Mouse (Mus musculus) stomach, embryonic 16.5 days (tissue): ENCODE data around the gene Dhcr24. TPM values are rescaled to one million over a fixed set of nuclear protein-coding genes. Genes with fewer than 3 reads are reported as not detected.

ENCODE experiments used
- ATAC-seq: fragments of 200-750 bp; cut with Nextera tagmentation; 2 replicates; pipeline ENCODE4 v1.8.0; 2017; ENCODE audit warnings: moderate number of reproducible peaks, moderate TSS enrichment; ENCODE audit not compliant: insufficient read depth, low FRiP score
- H3K27ac ChIP-seq: fragments of 300-500 bp; sonication (generic); 2 replicates; pipeline ENCODE4 v1.5.1; 2014; ENCODE audit warnings: low read length
- H3K27me3 ChIP-seq: fragments of 300-500 bp; sonication (generic); 2 replicates; pipeline ENCODE4 v1.6.1; 2014; ENCODE audit warnings: low read length, control low read depth, mixed read lengths; ENCODE audit not compliant: control insufficient read depth, insufficient read depth
- H3K36me3 ChIP-seq: fragments of 300-500 bp; sonication (generic); 2 replicates; pipeline ENCODE4 v1.6.1; 2014; ENCODE audit warnings: low read length; ENCODE audit not compliant: control insufficient read depth, insufficient read depth
- H3K4me1 ChIP-seq: fragments of 300-500 bp; sonication (generic); 2 replicates; pipeline ENCODE4 v1.6.1; 2014; ENCODE audit warnings: low read length, control low read depth, mixed read lengths; ENCODE audit not compliant: control insufficient read depth, insufficient read depth
- H3K4me2 ChIP-seq: fragments of 300-500 bp; sonication (generic); 2 replicates; pipeline ENCODE4 v1.6.1; 2014; ENCODE audit warnings: low read depth, low read length, mixed read lengths
- H3K4me3 ChIP-seq: fragments of 300-500 bp; sonication (generic); replicated peaks from 2 replicates; pipeline ENCODE4 v1.5.1; 2014; ENCODE audit warnings: mild to moderate bottlenecking, low read length
- H3K9ac ChIP-seq: fragments of 300-500 bp; sonication (generic); 2 replicates; pipeline ENCODE4 v1.6.1; 2014; ENCODE audit warnings: low read length
- H3K9me3 ChIP-seq: fragments of 300-500 bp; sonication (generic); replicated peaks from 2 replicates; pipeline ENCODE4 v1.6.1; 2016; ENCODE audit warnings: low read length, control low read depth; ENCODE audit not compliant: control insufficient read depth
- WGBS: fragments of 180-500 bp; shearing (Covaris S2); extraction: QIAGEN DNeasy Blood & Tissue Kit; methylation state at CpG from one replicate; pipeline ENCODE4 v1.1.7; 2014; 5-methylcytosine and 5-hydroxymethylcytosine counted together
- polyA plus RNA-seq: library from polyadenylated mRNA; unstranded; fragments of >200 nt; fragmentation: Nextera tagmentation; extraction: Ambion mirVana; gene quantifications from 2 replicates; pipeline ENCODE4 v1.2.1, GENCODE M21; 2015

The Dhcr24 gene
- polyA plus RNA-seq, 1 experiment from 2014 or later = 4.2 TPM

DNA sequence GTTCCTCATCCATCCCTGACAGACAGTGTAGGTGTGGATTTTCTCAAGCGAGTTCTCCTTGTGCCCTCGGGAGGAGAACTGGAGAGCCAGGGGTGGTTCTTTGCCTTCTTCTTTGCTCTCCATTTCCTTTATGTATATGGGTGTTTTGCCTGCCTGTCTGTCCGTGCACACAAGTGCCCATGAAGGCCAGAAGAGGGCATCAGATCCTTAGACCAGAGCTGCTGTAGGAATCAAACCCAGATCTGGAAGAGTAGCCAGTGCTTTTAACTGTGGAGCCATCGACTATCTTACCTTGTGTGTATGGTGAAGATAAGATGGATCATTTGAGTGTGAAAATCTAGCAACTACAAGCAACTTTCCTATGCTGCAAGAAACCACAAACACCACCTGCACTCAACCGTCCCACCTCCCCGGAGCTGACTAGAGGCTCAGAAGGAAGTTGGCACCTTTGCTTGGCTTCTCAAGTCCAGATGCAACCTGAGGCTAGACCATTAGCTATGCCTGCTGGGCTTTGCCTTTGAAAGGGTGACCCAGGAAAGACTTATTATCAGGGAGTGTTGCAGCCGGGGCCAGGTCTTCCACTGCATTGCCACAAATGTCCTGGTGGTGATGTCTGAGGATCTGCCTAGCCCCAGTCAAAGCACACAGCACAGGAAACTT is 27.3 kb upstream of the Dhcr24 start:
- H3K4me1 ChIP-seq = 0 out of 2 replicates have a peak, but pooled peaks cover 4% of the 10 kb centered on the region
- no peak overlapping the region for H3K27ac ChIP-seq
- no peak; the same call in 1 of the 2 replicates for ATAC-seq
- H3K36me3 ChIP-seq = no peaks in the 10 kb centered on the region
- no peaks in the 10 kb centered on the region for H3K9me3 ChIP-seq
- no peak overlapping the region for H3K4me2 ChIP-seq
- 38% methylated on average over 7 of the region's 7 CpGs for WGBS
- H3K27me3 ChIP-seq = no peaks in the 10 kb centered on the region
- H3K4me3 ChIP-seq = no peak overlapping the region
- no peak overlapping the region for H3K9ac ChIP-seq

DNA sequence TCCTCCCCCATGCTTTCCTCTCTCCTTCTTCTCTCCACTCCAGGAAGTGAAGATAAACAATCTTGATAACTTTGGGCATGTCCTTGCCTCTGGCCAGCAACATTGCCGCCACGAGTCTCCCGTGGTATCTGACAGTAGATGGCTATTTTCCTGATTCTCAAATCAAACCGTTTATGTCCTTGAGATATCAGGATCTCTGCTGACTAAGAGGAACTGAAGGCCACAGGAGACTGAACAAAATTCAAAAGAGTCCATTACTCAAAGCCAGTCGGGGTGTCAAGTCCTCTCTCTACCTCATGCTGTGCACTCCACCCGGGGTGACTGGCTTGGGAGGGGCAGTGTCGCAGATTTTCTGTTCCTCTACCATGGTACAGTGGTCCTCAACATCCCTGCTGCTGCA is 26.6 kb upstream of the Dhcr24 start:
- Histone ChIP-seq H3K9ac (no peak overlapping the region), H3K4me1 (0 out of 2 replicates have a peak, but pooled peaks cover 4% of the 10 kb centered on the region), H3K27me3 (no peaks in the 10 kb centered on the region), H3K4me3 (no peak overlapping the region), H3K27ac (no peak overlapping the region), H3K36me3 (no peaks in the 10 kb centered on the region), H3K9me3 (no peaks in the 10 kb centered on the region), H3K4me2 (no peak overlapping the region)
- WGBS = 42% methylated on average over 7 of the region's 7 CpGs
- no peak for ATAC-seq

DNA sequence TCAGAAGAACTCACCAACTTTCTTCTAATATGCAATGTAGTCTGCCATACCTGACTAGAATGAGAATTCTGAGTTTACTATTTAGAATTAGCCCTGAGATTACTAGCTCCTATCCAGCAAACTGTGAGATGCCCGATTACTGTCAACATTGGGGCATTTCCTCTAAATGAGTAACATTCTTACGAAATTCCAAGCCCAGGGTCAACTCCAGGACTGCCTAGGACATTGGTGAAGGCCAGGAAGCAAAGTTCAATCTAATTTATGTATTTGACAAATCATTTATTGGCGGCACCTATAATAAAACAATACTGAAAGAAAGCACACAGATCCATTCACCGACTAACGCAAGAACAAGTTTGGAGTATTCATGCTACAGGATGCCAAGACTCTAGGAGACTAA is 21.1 kb upstream of the Dhcr24 start:
- H3K4me1 ChIP-seq = no peaks in the 10 kb centered on the region
- WGBS = 82% methylated on average over 5 of the region's 5 CpGs
- no peak overlapping the region for H3K27ac ChIP-seq
- H3K4me2 ChIP-seq = no peak overlapping the region
- H3K36me3 ChIP-seq = no peaks in the 10 kb centered on the region
- H3K27me3 ChIP-seq = no peaks in the 10 kb centered on the region
- H3K9me3 ChIP-seq = no peaks in the 10 kb centered on the region
- ATAC-seq = no peak
- H3K9ac ChIP-seq = no peak overlapping the region
- no peak overlapping the region for H3K4me3 ChIP-seq

DNA sequence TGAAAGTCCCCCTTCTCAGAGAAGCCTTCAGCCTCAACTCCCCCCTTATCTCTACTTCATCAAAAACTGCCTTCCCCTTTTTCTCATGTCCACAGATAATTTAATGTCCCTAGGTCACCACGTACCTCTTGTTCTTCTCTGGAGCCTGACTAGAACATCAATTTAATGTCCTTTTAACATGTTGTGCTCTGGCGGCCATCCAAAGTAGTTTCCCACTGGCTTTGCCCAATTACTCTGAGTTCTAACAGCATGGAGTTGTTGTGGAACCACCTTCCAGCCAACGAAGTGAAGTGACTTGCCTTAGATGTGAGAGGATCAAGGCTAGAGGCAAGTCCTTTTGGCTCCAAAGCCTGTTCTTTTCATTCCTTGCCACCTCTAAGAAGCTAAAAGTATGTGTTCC is 19.3 kb upstream of the Dhcr24 start:
- no peaks in the 10 kb centered on the region for H3K27me3 ChIP-seq
- no peaks in the 10 kb centered on the region for H3K9me3 ChIP-seq
- no peak overlapping the region for H3K4me2 ChIP-seq
- 46% methylated on average over 3 of the region's 3 CpGs for WGBS
- no peak overlapping the region for H3K4me3 ChIP-seq
- H3K9ac ChIP-seq = no peak overlapping the region
- H3K4me1 ChIP-seq = no peaks in the 10 kb centered on the region
- no peak overlapping the region for H3K27ac ChIP-seq
- no peaks in the 10 kb centered on the region for H3K36me3 ChIP-seq
- no peak for ATAC-seq

DNA sequence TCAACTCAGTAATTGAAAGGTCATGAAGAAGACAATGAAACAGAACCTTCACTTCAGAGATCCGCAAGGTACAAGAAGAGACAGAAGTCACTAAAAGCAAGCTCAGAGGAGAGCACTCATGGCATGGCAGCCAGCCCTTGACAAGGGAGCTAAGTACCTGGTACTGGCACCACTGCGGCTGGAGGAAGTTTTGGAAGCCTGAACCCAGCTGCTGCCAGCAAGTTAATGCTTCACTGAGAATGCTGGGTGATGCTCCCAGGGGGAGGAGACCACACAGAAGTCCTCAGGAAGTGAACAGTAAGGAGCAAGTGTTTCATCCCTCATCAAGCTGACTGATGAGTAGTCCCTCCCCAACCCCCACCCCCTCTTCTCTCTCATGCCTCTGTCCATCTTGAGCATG is 18.6 kb upstream of the Dhcr24 start:
- H3K4me3 ChIP-seq = no peak overlapping the region
- no peaks in the 10 kb centered on the region for H3K27me3 ChIP-seq
- H3K9ac ChIP-seq = no peak overlapping the region
- H3K9me3 ChIP-seq = no peaks in the 10 kb centered on the region
- no peak overlapping the region for H3K4me2 ChIP-seq
- no peak overlapping the region for H3K27ac ChIP-seq
- H3K36me3 ChIP-seq = no peaks in the 10 kb centered on the region
- WGBS = 67% methylated on average over 2 of the region's 2 CpGs
- no peaks in the 10 kb centered on the region for H3K4me1 ChIP-seq
- ATAC-seq = no peak

DNA sequence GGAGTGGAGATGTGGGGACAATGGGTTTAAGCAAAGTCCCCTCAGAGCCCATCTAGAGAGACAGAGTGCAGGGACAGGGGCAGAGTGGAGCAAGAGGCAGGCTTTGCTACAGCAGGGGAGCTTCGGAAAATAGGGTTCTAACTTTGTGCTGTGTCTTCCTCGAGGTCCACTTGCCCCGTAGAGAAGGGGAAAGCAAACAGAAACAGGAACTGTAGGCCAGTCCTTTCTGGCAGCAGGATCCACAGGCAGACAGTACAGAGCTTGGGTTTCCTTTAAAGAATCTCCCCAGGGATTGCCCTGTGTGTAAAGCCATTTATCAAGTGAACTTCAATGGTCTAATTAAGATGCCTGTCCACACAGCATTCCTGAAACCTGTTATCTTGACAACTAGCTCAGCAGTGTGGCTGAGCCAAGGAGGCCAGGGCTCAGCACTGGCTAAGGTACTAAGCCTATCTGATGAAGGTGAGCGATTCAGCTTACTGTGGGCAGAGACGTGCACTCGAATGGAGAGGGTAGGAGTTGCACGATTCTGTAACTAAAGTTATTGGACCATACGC is 14.9 kb upstream of the Dhcr24 start:
- Histone ChIP-seq H3K4me3 (no peak overlapping the region), H3K9ac (no peak overlapping the region), H3K27me3 (no peaks in the 10 kb centered on the region), H3K4me1 (no peaks in the 10 kb centered on the region), H3K27ac (no peak overlapping the region), H3K36me3 (no peaks in the 10 kb centered on the region), H3K9me3 (no peaks in the 10 kb centered on the region), H3K4me2 (no peak overlapping the region)
- WGBS = 37% methylated on average over 8 of the region's 8 CpGs
- 0 out of 2 replicates have a peak, but pooled peaks have one; percentile 30 for ATAC-seq

DNA sequence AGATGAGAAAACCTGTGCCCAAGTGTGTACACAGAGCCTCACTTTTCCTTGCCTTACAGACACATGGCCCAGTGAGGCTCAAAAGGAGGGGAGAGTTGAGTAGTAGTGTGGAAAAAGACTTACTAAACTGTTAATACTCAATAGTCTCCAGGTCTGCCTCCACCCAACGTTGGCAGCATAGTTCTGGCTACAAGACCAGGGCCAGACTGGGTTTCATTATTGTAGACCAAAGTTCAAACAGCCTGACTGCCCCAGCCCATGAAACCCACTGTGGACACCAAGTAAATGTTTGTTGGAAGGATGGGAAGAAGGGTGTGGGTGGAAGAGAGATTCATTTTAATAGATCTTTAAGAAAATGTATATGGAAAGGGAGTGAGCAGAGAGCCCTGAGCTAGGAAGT is 13.9 kb upstream of the Dhcr24 start:
- Histone ChIP-seq H3K9me3 (no peaks in the 10 kb centered on the region), H3K4me1 (no peaks in the 10 kb centered on the region), H3K4me2 (no peak overlapping the region), H3K27me3 (no peaks in the 10 kb centered on the region), H3K36me3 (no peaks in the 10 kb centered on the region), H3K27ac (no peak overlapping the region), H3K4me3 (no peak overlapping the region), H3K9ac (no peak overlapping the region)
- 73% methylated on average over 1 of the region's 1 CpGs for WGBS
- ATAC-seq = no peak

DNA sequence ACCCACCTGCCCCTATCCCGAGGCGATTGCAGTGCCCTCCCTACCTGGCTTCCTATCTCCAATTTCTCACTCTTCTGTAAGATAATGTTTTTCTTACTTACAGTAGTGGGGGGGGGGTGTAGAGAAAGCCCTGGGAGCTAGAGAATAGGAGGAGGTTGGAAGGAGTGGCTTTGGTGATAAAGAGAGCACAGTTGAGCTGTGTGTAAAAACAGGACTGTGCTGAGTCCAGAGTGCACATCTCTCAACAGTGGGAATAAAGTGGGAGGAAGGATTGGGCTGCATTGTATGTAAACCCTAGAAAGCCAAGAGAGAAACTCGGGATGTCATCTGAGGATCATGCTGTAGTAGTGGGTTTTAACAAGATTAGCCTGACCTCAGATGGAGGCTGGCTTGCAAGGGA is 12.7 kb upstream of the Dhcr24 start:
- Histone ChIP-seq H3K4me1 (no peaks in the 10 kb centered on the region), H3K36me3 (no peaks in the 10 kb centered on the region), H3K9me3 (no peaks in the 10 kb centered on the region), H3K27ac (no peak overlapping the region), H3K27me3 (no peaks in the 10 kb centered on the region), H3K4me2 (no peak overlapping the region), H3K4me3 (no peak overlapping the region), H3K9ac (no peak overlapping the region)
- WGBS = 63% methylated on average over 3 of the region's 3 CpGs
- peak; percentile 27; the same call in 1 of the 2 replicates for ATAC-seq

DNA sequence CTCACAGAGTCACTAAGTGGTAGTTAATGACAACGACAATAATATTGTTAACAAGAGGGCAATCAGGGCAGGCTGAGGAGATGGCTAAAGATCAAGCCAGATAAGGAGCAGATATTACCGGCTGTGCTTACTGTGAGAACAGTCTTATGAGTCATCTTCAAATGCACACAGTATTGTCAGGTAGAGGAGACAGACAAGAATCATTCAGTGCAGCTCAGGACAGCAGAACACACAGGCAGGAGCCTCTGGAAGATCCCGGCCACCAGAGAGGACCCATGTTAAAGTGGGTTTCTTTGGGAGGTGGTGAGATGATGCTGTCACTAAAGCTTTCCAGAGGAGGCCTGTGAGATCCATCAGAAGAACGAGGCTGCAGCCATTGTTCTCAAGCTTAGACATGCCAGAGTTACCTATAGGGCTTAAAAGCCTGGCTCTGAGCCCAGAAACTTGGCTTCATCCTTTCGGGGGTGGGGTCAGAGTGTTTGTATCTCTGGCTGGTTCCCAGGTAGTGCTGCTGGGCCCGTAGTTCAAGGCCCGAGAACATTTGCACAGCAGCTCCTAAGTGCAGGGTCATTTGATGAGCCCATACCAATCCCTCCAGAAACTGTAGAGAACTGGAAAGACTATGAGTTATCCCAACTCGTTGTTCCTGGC is 10.2 kb upstream of the Dhcr24 start:
- WGBS = 46% methylated on average over 8 of the region's 8 CpGs
- Histone ChIP-seq H3K36me3 (no peaks in the 10 kb centered on the region), H3K4me3 (no peak overlapping the region), H3K4me2 (no peak overlapping the region), H3K27me3 (no peaks in the 10 kb centered on the region), H3K27ac (no peak overlapping the region), H3K9ac (no peak overlapping the region), H3K4me1 (no peaks in the 10 kb centered on the region), H3K9me3 (no peaks in the 10 kb centered on the region)
- ATAC-seq = peak; percentile 63
